Mouse (Mus musculus): ENCODE data around the gene Ndufv3. TPM values are rescaled to one million over a fixed set of nuclear protein-coding genes. Genes with fewer than 3 reads are reported as not detected.
A peak's percentile ranks its signal among the peaks of the same experiment; 100 is the strongest.

Ndufv3 gene
- polyA plus RNA-seq, 1 experiment from 2014 or later, result 231 TPM

- H3K4me1 ChIP-seq (ENCODE audit: control insufficient read depth, insufficient read depth, low read length), result peaks cover 21% of the 10 kb centered on the region
- H3K27ac ChIP-seq (ENCODE audit: low read depth, low read length), result no peak overlapping the region
- H3K9me3 ChIP-seq (ENCODE audit: control insufficient read depth, low read length), result no peaks in the 10 kb centered on the region
- H3K4me2 ChIP-seq (replicated peaks; ENCODE audit: low read depth, low read length), result no peak overlapping the region
- no peaks in the 10 kb centered on the region for H3K27me3 ChIP-seq (ENCODE audit: control insufficient read depth, insufficient read depth, low read length)
- H3K4me3 ChIP-seq (ENCODE audit: low read length), result no peak overlapping the region
- H3K36me3 ChIP-seq (ENCODE audit: control insufficient read depth, insufficient read depth, low read length), result no peaks in the 10 kb centered on the region
- no peak overlapping the region for H3K9ac ChIP-seq (ENCODE audit: low read depth, low read length)
- 94% methylated on average over 1 of the region's 1 CpGs for WGBS
- ATAC-seq (ENCODE audit: low FRiP score, low TSS enrichment), result no peak
These were observed 49.8 kb downstream of the Ndufv3 start for GRCm38 (mm10) chr17:31569756-31570155.

GRCm38 (mm10) chr17:31570321-31570925 lies 50.5 kb downstream of the Ndufv3 start:
- ATAC-seq (ENCODE audit: low FRiP score, low TSS enrichment), result peak; percentile 73; the same call in 1 of the 2 replicates
- Histone ChIP-seq H3K27me3 (ENCODE audit: control insufficient read depth, insufficient read depth, low read length) (no peaks in the 10 kb centered on the region), H3K27ac (ENCODE audit: low read depth, low read length) (no peak overlapping the region), H3K9ac (ENCODE audit: low read depth, low read length) (no peak overlapping the region), H3K4me3 (ENCODE audit: low read length) (no peak overlapping the region), H3K4me1 (ENCODE audit: control insufficient read depth, insufficient read depth, low read length) (peaks cover 21% of the 10 kb centered on the region), H3K4me2 (replicated peaks; ENCODE audit: low read depth, low read length) (no peak overlapping the region), H3K9me3 (ENCODE audit: control insufficient read depth, low read length) (no peaks in the 10 kb centered on the region), H3K36me3 (ENCODE audit: control insufficient read depth, insufficient read depth, low read length) (no peaks in the 10 kb centered on the region)
- WGBS, result 88% methylated on average over 9 of the region's 9 CpGs

- Histone ChIP-seq H3K9me3 (ENCODE audit: control insufficient read depth, low read length) (no peaks in the 10 kb centered on the region), H3K27me3 (ENCODE audit: control insufficient read depth, insufficient read depth, low read length) (no peaks in the 10 kb centered on the region), H3K4me3 (ENCODE audit: low read length) (no peak overlapping the region), H3K4me2 (replicated peaks; ENCODE audit: low read depth, low read length) (no peak overlapping the region), H3K36me3 (ENCODE audit: control insufficient read depth, insufficient read depth, low read length) (no peaks in the 10 kb centered on the region), H3K4me1 (ENCODE audit: control insufficient read depth, insufficient read depth, low read length) (peaks cover 15% of the 10 kb centered on the region), H3K27ac (ENCODE audit: low read depth, low read length) (no peak overlapping the region), H3K9ac (ENCODE audit: low read depth, low read length) (no peak overlapping the region)
- ATAC-seq (ENCODE audit: low FRiP score, low TSS enrichment), result no peak
- WGBS, result 86% methylated on average over 5 of the region's 5 CpGs
These were observed 51.8 kb downstream of the Ndufv3 start for GRCm38 (mm10) chr17:31571689-31572088.

- no peak overlapping the region for H3K27ac ChIP-seq (ENCODE audit: low read depth, low read length)
- no peak overlapping the region for H3K9ac ChIP-seq (ENCODE audit: low read depth, low read length)
- H3K36me3 ChIP-seq (ENCODE audit: control insufficient read depth, insufficient read depth, low read length), result no peaks in the 10 kb centered on the region
- H3K4me1 ChIP-seq (ENCODE audit: control insufficient read depth, insufficient read depth, low read length), result no peaks in the 10 kb centered on the region
- H3K9me3 ChIP-seq (ENCODE audit: control insufficient read depth, low read length), result no peaks in the 10 kb centered on the region
- H3K27me3 ChIP-seq (ENCODE audit: control insufficient read depth, insufficient read depth, low read length), result no peaks in the 10 kb centered on the region
- H3K4me2 ChIP-seq (replicated peaks; ENCODE audit: low read depth, low read length), result no peak overlapping the region
- no peak for ATAC-seq (ENCODE audit: low FRiP score, low TSS enrichment)
- WGBS, result 81% methylated on average over 7 of the region's 7 CpGs
- H3K4me3 ChIP-seq (ENCODE audit: low read length), result no peak overlapping the region
These were observed 54.7 kb downstream of the Ndufv3 start for GRCm38 (mm10) chr17:31574662-31575061.

- Histone ChIP-seq H3K9ac (ENCODE audit: low read depth, low read length) (no peak overlapping the region), H3K36me3 (ENCODE audit: control insufficient read depth, insufficient read depth, low read length) (no peaks in the 10 kb centered on the region)
These were observed 56.7 kb downstream of the Ndufv3 start for GRCm38 (mm10) chr17:31576394-31577175.

GRCm38 (mm10) chr17:31580344-31580743 lies 60.4 kb downstream of the Ndufv3 start:
- no peaks in the 10 kb centered on the region for H3K27me3 ChIP-seq (ENCODE audit: control insufficient read depth, insufficient read depth, low read length)
- ATAC-seq (ENCODE audit: low FRiP score, low TSS enrichment), result no peak
- H3K4me1 ChIP-seq (ENCODE audit: control insufficient read depth, insufficient read depth, low read length), result peaks cover 8% of the 10 kb centered on the region
- no peaks in the 10 kb centered on the region for H3K9me3 ChIP-seq (ENCODE audit: control insufficient read depth, low read length)
- 64% methylated on average over 3 of the region's 3 CpGs for WGBS
- peaks cover 6% of the 10 kb centered on the region; the same call in 1 of the 2 replicates for H3K36me3 ChIP-seq (ENCODE audit: control insufficient read depth, insufficient read depth, low read length)
- H3K27ac ChIP-seq (ENCODE audit: low read depth, low read length), result no peak overlapping the region
- H3K9ac ChIP-seq (ENCODE audit: low read depth, low read length), result no peak overlapping the region
- H3K4me3 ChIP-seq (ENCODE audit: low read length), result no peak overlapping the region
- no peak overlapping the region for H3K4me2 ChIP-seq (replicated peaks; ENCODE audit: low read depth, low read length)

More at GRCm38 (mm10) chr17:31576394-31577175, 56.7 kb downstream of the Ndufv3 start:
- ATAC-seq (ENCODE audit: low FRiP score, low TSS enrichment), result no peak
- Histone ChIP-seq H3K4me3 (ENCODE audit: low read length) (no peak overlapping the region), H3K27me3 (ENCODE audit: control insufficient read depth, insufficient read depth, low read length) (no peaks in the 10 kb centered on the region), H3K4me2 (replicated peaks; ENCODE audit: low read depth, low read length) (no peak overlapping the region), H3K4me1 (ENCODE audit: control insufficient read depth, insufficient read depth, low read length) (peaks cover 8% of the 10 kb centered on the region), H3K27ac (ENCODE audit: low read depth, low read length) (no peak overlapping the region), H3K9me3 (ENCODE audit: control insufficient read depth, low read length) (no peaks in the 10 kb centered on the region)
- WGBS, result 80% methylated on average over 10 of the region's 10 CpGs

Small RNAs within 50 kb of the gene (microRNA-seq; reads per million reads assigned to microRNA genes)
- not detected for gene Gm24970

Other genes starting within 250 kb of the Ndufv3 start
- gene Rsph1, start 242.7 kb upstream of the Ndufv3 start, polyA plus RNA-seq (2014; fragmentation: Nextera tagmentation; extraction: Ambion mirVana), result 1.2 and 1.6 TPM in 2 replicates
- 3.0 and 3.3 TPM in 2 replicates for gene Slc37a1, start 233.3 kb upstream of the Ndufv3 start, polyA plus RNA-seq (2014; fragmentation: Nextera tagmentation; extraction: Ambion mirVana)
- 30.8 and 37.6 TPM in 2 replicates for gene Pde9a, start 133.9 kb upstream of the Ndufv3 start, polyA plus RNA-seq (2014; fragmentation: Nextera tagmentation; extraction: Ambion mirVana)
- gene Wdr4, start 135 bp upstream of the Ndufv3 start, polyA plus RNA-seq (2014; fragmentation: Nextera tagmentation; extraction: Ambion mirVana), result 40.6 and 45.7 TPM in 2 replicates
- gene Pknox1, start 44.6 kb downstream of the Ndufv3 start, polyA plus RNA-seq (2014; fragmentation: Nextera tagmentation; extraction: Ambion mirVana), result 27.1 and 44.0 TPM in 2 replicates
- 2.1 and 2.7 TPM in 2 replicates for gene Cbs, start 117.1 kb downstream of the Ndufv3 start, polyA plus RNA-seq (2014; fragmentation: Nextera tagmentation; extraction: Ambion mirVana)
- 195 and 380 TPM in 2 replicates for gene U2af1, start 138.8 kb downstream of the Ndufv3 start, polyA plus RNA-seq (2014; fragmentation: Nextera tagmentation; extraction: Ambion mirVana)
- gene Cryaa, start 157.7 kb downstream of the Ndufv3 start, polyA plus RNA-seq (2014; fragmentation: Nextera tagmentation; extraction: Ambion mirVana), result not detected in 2 replicates